Mouse (Mus musculus) neutrophil, adult 5-6 weeks (primary cell): Measurements from ENCODE around the gene Catip. TPM values are rescaled to one million over a fixed set of nuclear protein-coding genes. Genes with fewer than 3 reads are reported as not detected.
"Not testable (repeated sequence)": the region's sequence is repeated elsewhere in the genome, so short reads cannot be mapped to it uniquely, and the experiment has no call there.

Source experiments
- ATAC-seq: fragments of 151-379, 151-347 bp; 2 replicates; pipeline ENCODE4 v1.8.0; 2017; ENCODE audit warnings: mild to moderate bottlenecking, moderate TSS enrichment; ENCODE audit not compliant: insufficient number of reproducible peaks, poor library complexity, low FRiP score, severe bottlenecking; ENCODE audit errors: extremely low read depth
- total RNA-seq: library from RNA; stranded (forward); fragments of 200-1000 nt; gene quantifications from 2 replicates; pipeline ENCODE4 v1.2.3, GENCODE M21; 2017

The Catip gene
- total RNA-seq, 1 experiment from 2014 or later = not detected

DNA sequence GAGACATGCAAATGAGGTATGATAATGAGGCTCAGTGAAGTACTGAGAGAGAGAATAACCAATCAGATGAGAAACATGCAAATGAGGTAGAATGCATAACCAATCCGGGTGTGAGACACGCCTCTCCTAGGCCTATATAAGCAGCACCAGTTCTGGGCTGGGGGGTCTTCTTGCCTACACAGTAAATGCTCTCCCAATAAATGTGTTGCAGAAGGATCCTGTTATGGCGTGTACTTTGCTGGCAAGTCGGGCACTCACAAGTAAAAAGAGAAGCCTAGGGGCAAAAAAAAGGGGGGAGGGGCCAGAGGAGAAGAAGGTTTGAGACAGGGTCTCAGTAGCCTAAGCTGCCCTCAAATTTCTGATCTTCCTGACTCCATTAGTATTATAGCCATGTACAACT, 20.9 kb upstream of the Catip start:
- ATAC-seq = not testable (repeated sequence)

DNA sequence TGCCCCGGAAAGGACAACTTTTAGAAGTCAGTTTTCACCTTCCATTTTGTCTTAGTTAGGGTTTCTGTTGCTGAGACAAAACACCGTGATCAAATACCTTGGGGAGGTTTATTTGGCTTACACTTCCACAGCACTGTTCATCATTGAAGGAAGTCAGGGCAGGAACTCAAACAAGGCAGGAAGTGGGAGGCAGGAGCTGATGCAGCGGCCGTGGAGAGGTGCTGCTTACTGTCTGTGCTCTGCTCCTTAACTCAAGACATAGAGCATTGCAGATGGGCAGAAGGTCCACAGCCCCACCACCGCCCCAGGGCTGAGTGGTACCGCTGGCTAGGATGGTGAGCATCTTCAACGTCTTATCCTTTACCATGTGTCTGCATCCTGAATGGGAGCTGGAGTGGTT, 20.0 kb upstream of the Catip start:
- no peak for ATAC-seq

DNA sequence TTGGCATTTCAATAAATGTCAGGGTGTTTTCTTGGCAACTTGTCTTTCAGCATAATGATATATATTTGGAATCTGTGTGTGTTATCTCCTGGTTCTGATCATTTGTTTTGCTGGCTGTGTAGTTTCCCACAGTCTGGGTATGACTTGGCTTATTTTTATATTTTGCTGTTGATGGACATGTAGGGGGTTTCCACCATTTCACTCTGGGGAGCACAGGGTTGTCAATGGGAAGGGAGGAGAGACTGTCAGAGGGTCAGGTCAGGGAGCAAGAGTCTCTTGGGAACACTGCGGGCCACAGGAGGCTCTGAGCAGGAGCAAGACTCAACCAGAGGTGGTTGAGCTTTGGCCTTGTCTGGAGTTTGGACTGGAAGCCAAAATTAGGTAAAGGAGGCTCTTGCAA, 19.6 kb upstream of the Catip start:
- ATAC-seq = no peak

DNA sequence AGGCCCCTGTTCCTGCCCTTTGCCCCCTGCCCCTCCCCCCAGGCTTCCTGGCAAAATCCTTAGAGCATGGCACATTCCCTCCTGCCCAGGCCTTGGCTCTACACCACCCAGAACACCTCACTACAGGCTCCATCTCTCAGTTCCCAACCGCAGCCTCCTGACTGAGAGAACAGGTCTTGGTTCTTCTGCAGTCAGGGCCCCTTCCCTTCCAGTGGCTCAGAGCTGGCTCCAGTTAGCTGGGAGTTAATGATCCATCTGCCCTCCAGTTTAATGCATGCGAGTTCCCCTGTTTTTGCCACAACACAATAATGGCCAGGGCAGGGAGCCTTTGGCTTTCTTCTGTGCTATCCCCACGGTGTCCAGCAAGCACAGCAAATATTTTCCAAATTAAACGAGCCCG, 18.7 kb upstream of the Catip start:
- no peak for ATAC-seq

DNA sequence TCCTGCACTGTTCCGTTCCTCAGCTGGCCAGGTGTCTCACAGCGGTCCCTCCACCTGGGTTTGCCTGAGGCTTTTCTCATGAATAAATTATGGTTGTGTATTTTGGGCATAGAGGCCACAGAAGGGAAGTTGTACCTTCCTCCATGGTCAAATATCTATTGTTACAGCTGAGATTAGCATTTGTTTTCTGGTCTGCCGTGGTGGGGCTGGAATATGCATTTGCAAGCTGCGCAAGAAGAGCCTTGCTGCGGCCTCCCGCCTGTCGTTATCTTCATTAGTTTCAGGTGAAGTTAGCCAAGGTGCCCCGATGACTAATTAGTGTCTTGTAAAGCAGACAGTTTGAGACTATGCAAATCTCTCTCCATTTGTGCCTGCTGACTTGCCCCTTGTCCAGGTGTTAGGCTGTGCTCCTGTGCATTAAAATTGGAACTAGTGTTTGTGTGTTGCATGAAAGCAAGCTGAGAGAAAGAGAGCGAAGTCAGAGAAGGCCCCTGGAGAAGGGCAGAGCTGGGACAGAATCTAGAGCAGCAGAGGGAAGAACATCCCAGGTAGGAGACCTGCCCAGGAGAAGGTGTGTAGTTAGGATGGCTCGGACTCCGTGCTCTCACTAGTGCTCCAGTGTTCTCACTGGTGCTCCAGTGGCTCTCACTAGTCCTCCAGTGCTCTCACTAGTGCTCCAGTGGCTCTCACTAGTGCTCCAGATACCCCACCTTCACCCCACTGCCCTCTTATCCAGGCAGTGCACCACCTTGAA, 17.6 kb upstream of the Catip start:
- ATAC-seq = no peak

DNA sequence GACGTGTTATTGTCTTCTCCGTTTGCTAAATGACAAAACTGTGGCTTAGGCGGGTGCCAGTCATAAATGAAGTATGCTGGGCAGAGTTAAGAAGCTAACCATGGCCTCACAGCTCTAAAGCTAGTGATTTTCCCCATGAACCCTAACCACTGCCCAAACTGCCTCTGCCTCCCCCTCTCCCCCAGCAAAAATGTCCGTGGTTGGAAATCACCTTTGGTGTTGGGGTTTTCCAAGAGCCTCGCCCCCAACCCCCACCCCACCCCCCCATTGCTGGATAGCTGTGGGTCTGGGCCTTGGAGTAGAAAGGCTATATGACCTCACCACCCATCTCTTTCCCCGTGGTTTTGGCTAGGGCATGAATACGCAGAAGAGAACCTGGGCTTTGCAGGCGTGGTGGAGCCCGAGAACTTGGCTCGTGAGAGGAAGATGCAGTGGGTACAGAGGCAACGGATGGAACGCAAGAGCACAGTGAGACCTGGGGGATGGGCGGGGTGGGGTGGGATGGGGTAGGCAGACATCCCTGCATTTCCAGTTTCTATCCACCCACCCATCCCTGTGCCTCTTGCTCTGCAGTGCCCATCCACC, 10.6 kb upstream of the Catip start:
- ATAC-seq = no peak

DNA sequence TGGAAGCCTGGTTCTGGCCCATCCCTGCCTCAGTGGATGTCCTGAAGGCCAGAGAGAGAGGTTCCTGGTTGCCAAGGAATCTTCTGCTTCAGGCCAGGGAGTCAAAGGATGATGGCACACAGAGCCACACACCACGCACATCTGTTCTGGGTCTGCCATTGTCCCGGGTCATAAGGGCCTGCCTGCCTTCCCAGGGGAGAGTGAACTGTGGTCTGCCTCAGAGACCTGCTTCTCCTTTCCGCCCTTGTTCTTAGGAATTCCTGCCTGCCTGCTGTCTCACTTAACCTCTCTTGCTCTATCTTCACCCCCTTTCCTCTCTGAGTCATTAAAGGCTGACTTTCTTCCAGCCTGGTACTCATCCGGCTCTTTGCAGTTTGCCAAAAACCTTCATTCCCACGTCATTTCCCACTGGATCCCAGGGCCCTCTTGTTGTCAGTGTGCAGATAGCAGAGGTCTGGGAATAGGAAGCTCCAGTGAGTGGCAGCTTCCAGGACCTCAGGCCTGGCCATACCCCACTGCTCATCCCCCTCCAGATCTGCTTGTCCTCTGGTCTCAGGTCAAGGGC, 9.3 kb upstream of the Catip start:
- ATAC-seq = no peak

DNA sequence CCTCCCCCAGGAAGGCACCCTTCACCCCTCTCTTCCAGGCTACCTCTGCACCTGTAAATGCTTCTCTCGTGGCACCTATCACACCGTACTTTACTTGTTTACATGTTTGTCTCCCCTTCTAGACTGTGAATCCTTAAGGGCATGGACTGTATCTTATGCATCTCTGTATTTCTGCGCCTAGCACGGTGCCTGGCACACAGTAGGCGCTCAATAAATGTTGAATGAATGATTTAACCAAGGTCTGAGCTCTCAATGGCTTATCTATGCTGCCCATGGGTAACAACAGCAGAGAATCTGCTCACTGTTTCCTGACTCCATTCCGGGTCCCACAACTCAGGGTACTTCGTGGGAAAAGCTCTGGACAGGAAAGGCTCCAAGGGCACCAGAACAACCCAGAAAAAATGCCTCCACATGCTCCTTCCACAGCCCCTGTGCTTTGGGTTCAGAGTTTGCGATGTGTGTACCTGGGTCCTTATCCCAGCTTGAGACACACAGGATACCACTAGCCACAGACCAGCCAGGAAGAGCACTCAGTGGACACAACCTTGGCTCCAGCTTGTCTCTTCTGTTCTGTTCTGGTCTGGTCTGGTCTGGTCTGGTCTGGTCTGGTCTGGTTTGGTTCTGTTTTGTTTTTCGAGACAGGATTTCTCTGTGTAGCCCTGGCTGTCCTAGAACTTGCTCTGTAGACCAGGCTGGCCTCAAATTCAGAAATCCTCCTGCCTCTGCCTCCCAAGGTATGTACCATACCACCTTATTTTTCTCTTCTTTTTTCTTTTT, 8.3 kb upstream of the Catip start:
- no peak for ATAC-seq

DNA sequence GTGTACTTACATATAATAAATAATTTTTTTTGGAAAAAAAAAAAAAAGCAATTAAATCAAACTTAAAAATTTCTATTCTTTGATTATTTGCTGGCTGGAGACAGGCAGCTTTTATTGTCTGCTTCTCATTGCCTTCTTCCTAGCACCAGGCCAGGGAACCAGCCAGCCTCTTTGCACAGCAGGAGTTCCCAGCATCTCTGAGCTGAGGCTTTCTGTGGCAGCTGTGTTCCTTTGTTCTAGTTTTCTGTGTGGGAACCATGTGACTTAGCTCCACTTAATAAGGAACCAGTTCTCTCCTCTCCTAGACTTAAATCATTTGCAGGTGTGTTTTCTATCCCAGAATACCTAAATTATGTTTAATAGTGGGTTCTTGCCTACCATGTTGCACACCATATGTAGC, 4.4 kb upstream of the Catip start:
- ATAC-seq = no peak

DNA sequence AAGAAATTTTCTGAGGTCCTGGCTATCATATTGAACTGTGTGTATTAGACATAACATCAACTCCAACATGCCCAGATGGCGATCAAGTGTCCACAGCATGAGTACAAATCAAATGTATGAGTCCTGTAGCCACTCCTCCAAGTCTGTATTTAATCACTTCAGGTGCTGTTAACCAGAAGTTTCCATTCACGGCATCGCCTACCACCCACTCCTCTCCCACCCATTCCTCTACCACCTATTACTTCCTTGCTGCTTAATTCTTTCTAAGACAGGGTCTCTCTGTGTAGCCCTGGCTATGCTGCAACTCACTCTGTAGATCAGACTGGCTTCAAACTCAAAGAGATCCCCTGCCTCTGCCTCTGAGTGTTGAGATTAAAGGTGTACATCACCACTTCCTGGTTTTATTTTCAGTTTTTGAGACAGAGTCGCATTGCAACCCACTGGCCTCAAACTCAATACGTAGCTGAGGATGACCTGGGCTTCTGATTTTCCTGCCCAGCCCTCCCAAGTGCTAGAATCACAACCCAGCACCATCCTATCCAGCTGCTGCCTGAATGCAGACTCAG, 1.9 kb upstream of the Catip start:
- no peak for ATAC-seq

DNA sequence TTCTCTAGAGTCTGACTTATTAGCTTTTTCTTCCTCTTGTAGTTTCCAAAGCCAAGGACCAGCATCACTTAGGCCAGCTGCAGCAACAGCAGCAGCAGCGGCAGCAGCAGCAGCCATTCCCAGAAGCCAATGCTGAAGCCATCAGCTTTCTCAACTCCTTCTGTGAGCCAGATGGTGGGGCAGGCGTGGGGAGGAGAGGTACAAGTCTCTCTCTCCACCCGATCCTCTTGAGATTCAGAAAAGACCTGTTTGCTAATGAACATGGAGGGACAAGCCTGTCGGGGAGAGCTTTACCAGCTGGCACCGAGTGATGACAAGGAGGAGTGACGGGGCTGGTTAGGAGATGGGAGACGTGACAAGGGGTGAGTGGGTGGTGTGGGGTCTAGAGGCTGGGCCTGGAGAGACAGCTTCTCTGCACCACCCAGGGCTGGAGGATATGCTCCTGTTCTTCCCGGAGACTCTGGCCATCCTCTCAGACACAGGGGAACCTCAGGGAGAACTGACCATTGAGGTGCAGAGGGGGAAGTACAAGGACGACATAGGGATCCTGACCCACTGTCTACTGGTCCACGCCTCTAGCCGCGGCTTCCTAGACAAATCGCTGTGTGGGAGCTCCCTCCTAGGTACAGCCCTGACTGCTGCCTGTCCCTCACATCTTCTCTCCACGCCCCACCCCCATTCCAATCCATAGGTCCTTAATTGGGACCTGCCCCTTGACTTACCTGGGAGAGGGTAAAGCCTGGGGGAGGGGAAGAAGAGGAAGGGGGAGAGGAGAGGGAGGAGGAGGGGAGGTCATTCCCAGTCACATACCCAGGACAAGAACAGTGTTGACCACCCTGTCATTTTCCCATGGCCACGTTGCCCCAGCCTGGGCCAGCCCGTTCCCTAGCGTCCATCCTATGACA, 669 bp downstream of the Catip start:
- ATAC-seq = no peak

DNA sequence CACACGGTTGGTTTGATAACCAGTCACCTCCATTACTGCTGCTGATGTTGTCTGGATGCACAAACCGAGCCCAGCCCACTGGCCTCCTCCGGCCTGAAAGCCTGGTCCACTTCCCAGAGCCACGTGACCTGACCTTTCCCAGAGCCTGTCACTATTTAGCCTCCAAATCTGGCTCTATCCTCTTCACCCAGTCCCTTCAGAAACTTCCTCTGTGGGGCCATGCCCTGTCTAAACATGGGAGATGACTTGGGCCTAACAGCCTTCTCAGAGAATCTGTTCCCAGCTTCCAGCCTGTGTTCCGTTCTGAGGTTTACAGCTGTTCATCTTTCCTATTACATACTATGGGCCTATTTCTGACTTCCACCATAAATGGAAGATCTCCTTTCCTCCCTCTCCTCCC, 1.5 kb downstream of the Catip start:
- ATAC-seq = no peak

DNA sequence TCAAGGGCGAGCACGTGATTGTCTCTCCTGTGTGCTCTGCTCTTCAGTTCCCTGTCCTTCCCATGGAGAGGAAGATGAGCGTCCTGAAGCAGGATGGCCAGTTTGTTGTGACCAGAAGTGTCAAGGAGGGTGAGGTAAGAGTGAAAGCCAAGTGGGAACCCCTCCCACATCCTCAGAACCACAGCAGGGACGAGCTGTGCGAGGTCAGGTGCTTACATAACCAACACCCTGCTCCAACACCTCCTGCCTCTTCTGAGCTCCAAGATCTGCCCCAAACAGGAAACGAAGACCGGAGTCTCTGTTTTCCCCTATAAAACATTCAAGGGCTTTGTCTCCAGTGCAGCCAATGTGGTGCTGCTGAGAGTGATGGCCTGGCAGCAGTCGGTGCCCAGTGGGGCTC, 2.4 kb downstream of the Catip start:
- ATAC-seq = no peak

DNA sequence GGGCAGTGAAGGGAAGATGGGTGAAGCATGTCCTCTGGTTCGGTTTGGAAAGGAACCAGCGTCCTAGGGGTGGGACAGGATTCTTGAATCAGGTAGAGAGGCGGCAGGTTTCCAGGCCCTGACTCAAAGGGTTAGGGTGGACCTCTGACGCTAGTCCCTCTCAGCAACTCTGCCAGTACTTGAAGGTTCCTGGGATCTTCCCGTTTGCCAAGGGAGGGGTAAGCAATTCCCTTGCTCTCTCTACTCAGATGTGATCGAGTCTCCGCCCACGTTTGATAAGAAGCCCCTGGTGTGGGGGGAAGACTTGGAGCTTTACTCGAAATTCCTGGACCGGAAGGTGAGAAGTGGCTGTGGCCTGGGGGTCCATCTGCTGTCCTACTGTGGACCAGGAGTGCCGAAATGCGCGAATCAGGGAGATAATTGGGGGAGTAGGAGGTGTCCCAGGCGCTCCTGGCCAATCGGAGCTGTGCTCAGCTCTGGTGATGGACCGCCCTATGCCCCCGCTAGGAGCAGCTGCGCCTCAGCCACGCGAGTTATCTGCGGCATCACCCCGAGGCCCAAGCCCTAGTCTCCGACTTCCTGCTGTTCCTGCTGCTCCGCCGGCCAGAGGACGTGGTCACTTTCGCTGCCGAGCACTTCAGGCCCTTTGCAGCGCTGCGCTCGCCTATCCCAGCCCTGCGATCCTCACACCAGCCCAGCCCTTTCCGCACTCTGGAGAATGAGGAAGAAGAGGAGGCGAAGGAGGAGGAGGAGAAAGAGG, 6.2 kb downstream of the Catip start:
- peak; percentile 22; the same call in 1 of the 2 replicates for ATAC-seq

DNA sequence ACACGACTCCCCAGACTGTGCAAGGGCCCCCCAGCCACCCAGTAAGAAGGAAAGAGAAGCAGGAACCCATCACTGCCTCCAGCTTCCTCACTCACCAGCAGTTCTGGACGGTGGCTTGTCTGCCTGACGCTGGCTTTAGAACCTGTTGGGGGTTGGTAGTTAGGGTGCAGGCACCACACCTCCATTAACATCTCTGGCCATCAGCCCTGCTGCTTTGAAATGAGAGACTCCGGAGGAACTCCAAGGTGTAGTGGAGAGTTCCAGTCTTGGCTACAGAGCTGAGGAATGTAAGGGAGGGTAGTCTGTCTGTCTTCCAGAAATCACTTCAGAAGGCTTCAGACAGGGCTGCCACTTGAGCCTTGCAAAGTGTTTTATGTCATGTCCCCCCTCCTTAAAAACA, 8.1 kb downstream of the Catip start:
- no peak for ATAC-seq

DNA sequence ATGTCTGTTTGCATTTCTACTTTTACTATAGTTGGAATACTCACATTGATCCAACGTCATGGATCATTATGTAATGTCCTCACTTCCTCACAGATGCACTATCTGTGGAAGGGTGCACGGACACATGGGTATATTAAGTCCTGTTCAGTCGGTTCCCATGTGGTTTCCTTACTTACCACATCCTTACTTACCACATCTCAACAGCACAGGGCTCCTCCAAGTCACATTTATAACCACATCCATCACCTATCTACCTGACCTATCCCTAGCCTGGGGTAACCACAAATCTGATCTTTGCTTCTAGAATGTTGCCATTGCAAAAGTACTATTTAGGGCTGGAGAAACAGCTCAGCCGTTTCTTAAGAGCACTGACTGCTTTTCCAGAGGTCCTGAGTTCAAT, 11.5 kb downstream of the Catip start:
- no peak; the same call in 1 of the 2 replicates for ATAC-seq

DNA sequence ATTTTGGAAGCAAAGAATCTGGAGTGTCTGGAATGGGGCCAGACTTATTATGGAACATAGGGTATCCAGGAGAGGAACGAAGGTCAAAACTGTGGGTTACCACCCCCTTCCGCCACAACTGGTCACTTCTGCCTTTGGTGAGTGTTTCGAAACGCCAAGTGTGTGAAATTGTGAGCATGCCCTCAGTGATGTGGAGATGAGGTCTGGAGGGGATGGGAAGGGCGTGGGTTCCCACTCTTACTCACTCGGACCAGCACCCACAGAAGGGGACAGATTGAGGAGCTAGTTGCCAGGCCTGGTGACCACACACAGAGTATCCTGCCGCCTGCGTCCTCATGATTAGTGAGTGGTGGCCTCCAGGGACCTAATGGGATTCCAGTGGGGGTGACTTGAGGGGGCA, 13.1 kb downstream of the Catip start, which contains the start of gene Slc11a1:
TSS of gene Slc11a1 (plus strand) at position 216 of the 400 bp plus-strand sequence.
- ATAC-seq = peak; percentile 86

DNA sequence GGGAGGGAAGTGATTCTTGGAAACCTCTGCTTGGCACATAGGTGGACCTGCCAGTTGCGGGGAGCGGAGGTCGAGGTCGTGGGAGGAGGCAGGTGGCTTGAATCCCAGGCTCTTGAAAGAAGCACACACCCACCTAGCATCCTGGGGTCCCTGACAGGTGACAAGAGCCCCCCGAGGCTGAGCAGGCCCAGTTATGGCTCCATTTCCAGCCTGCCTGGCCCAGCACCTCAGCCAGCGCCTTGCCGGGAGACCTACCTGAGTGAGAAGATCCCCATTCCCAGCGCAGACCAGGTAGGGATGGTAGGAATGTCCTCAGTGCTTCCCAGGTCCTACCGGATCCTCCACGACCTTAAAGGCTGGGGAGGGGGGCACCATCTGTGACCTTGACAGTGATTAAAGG, 13.7 kb downstream of the Catip start:
- ATAC-seq = no peak
